Mouse (Mus musculus) intestine, postnatal 0 days (tissue): ENCODE measurements at regions not wholly inside any gene's neighbourhood (a gene's known extent, or its start where the extent isn't known, plus 50 kb on each side); places are given as distances from the start of the nearest gene placed in this dataset.

Experiments used
- ATAC-seq: fragments of 200-750 bp; cut with Nextera tagmentation; 2 replicates; pipeline ENCODE4 v1.8.0; 2017; ENCODE audit warnings: mild to moderate bottlenecking, moderate TSS enrichment, moderate library complexity
- H3K27ac ChIP-seq: fragments of 300-500 bp; sonication (generic); 2 replicates; pipeline ENCODE4 v1.5.1; 2014; ENCODE audit warnings: mild to moderate bottlenecking, low read depth, low read length, moderate library complexity
- H3K27me3 ChIP-seq: fragments of 300-500 bp; sonication (generic); replicated peaks from 2 replicates; pipeline ENCODE4 v1.6.1; 2014; ENCODE audit warnings: low read length, mixed read lengths; ENCODE audit not compliant: control insufficient read depth, insufficient read depth
- H3K36me3 ChIP-seq: fragments of 300-500 bp; sonication (generic); 2 replicates; pipeline ENCODE4 v1.6.1; 2014; ENCODE audit warnings: mild to moderate bottlenecking, moderate library complexity; ENCODE audit not compliant: control insufficient read depth, insufficient read depth
- H3K4me1 ChIP-seq: fragments of 300-500 bp; sonication (generic); replicated peaks from 2 replicates; pipeline ENCODE4 v1.6.1; 2014; ENCODE audit warnings: antibody characterized with exemption, low read length, mixed read lengths; ENCODE audit not compliant: control insufficient read depth, insufficient read depth
- H3K4me2 ChIP-seq: fragments of 300-500 bp; sonication (generic); replicated peaks from 2 replicates; pipeline ENCODE4 v1.6.1; 2014; ENCODE audit warnings: low read depth, mild to moderate bottlenecking, moderate library complexity
- H3K4me3 ChIP-seq: fragments of 300-500 bp; sonication (generic); 2 replicates; pipeline ENCODE4 v1.5.1; 2014; ENCODE audit warnings: low read depth, low read length
- H3K9ac ChIP-seq: fragments of 300-500 bp; sonication (generic); 2 replicates; pipeline ENCODE4 v1.6.1; 2014; ENCODE audit warnings: mild to moderate bottlenecking, low read depth, low read length
- H3K9me3 ChIP-seq: fragments of 300-500 bp; sonication (generic); 2 replicates; pipeline ENCODE4 v1.6.1; 2016; ENCODE audit warnings: mixed run types; ENCODE audit not compliant: control insufficient read depth
- CTCF ChIP-seq: sonication (generic); IDR thresholded peaks from 2 replicates; pipeline ENCODE4 v1.5.1; 2016; ENCODE audit warnings: low read depth, mild to moderate bottlenecking, control low read depth, antibody characterized with exemption, moderate library complexity
- WGBS: fragments of 180-500 bp; shearing (Covaris S2); extraction: QIAGEN DNeasy Blood & Tissue Kit; methylation state at CpG from one replicate; pipeline ENCODE4 v1.1.7; 2014; 5-methylcytosine and 5-hydroxymethylcytosine counted together

DNA sequence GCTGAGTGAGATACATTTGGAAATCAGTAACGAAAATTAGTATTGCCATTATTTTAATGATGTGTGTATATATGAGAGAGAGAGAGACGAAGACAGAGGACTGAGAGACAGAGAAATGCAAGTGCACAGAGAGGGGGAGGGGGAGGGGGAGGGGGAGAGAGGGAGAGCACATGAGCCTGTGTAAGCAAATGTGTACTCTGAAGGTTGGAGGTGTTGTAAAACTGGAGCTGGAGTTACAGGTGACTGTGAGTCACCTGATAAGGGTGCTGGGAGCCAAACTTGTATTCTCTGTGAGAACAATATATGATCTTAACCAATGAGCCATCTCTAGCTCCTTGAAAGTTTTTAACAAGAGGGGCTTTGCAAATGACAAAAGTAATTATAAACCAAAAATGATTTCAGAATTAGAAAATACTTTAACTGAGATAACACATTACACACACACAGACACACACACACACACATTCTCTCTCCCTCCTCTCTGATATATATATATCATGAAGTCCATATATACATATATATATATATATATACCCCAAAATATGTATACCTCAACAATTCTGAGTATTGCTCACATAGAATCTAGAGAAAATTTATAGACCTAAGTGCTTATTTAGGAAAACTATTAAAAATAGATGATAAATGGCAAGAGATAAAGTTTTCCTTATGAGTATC lies 100.5 kb upstream of the Rgs17 start:
- ATAC-seq: peak; percentile 95
- H3K36me3 ChIP-seq: no peaks in the 10 kb centered on the region
- WGBS: 24% methylated on average over 2 of the region's 2 CpGs
- H3K9me3 ChIP-seq: no peaks in the 10 kb centered on the region
- no peaks in the 10 kb centered on the region for H3K4me1 ChIP-seq
- no peak for TF ChIP-seq CTCF
- H3K27ac ChIP-seq: no peak overlapping the region
- no peak overlapping the region for H3K4me2 ChIP-seq
- no peaks in the 10 kb centered on the region for H3K27me3 ChIP-seq
- no peak overlapping the region for H3K9ac ChIP-seq
- H3K4me3 ChIP-seq: no peak overlapping the region

DNA sequence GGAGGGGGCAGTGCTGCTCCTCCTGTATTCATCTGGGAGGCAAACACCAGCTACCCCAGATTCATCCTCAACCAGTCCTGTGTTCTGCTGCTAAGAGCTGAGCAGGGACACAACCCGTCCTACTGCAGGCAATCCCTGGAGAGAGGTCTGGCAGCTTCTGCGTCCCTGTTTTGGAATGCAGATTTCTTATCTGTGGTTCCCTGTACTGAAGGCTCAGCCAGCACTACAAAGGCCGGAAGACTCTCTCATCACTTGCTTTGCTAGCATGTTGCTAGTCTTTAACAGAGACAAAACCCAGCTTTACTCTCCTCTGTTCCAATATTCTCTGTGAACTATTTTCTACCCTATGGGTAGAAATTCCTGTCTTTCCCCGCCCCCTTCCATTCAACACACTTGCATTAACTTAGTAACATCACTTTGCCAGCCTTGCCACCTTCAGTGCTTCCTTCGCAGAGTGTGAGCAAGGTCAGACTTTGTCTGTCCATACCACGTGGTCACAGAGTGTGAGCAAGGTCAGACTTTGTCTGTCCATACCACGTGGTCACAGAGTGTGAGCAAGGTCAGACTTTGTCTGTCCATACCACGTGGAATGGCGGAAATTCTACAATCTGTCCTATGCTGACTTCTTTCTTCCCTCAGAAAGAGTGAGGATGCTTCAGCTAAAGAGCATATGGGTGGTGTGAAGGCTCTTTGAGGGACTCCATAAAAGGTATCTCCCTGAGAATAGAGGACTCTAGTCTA lies 98.9 kb upstream of the Rgs17 start:
- Histone ChIP-seq H3K36me3 (no peaks in the 10 kb centered on the region), H3K9me3 (no peaks in the 10 kb centered on the region), H3K4me3 (no peak overlapping the region), H3K27me3 (no peaks in the 10 kb centered on the region), H3K4me1 (no peaks in the 10 kb centered on the region), H3K27ac (no peak overlapping the region), H3K4me2 (no peak overlapping the region), H3K9ac (no peak overlapping the region)
- 48% methylated on average over 9 of the region's 9 CpGs for WGBS
- TF ChIP-seq CTCF: no peak
- peak; percentile 63; the same call in 1 of the 2 replicates for ATAC-seq

DNA sequence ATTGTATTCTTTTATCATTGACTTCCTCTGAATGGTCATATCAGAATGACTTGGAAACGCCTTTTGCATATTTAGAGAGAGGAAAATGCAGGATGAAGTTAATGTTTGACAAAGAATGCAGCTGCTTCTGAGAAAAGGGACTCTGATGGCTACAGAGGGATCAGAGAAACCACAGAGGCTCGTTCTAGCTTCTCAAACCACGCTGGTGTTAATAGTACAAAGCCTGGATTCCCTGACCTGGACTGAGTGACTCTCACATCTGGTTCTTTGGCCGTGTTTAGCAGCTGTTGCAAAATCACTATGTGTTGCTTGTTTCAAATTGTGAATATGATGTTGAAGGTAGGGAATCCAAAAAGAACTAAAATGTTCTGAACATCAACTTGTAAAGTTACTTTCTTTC lies 91.5 kb upstream of the Rgs17 start:
- H3K36me3 ChIP-seq: no peaks in the 10 kb centered on the region
- no peaks in the 10 kb centered on the region for H3K27me3 ChIP-seq
- WGBS: 34% methylated on average over 4 of the region's 4 CpGs
- no peaks in the 10 kb centered on the region for H3K9me3 ChIP-seq
- ATAC-seq: no peak
- no peak for TF ChIP-seq CTCF
- H3K4me2 ChIP-seq: no peak overlapping the region
- H3K4me1 ChIP-seq: no peaks in the 10 kb centered on the region
- no peak overlapping the region for H3K27ac ChIP-seq
- no peak overlapping the region for H3K4me3 ChIP-seq
- H3K9ac ChIP-seq: no peak overlapping the region

DNA sequence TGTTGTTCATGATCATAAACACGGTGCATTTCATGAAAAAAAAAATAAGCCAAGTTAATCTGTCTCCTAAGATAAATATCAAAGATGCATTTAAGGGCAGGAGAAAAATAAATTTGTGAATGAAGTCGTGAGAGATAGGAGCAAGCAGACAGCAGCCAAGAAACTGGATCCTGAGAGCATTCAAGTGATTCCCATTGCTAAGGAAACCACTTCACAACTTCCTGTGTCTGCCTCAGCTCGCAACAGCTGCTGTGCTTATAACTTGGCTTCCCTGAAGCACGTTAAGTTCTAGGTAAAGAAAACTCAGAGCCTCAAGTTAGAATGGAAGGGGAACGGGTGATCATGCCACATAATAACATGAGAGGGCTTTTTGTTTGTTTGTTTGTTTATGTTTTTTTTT lies 89.3 kb upstream of the Rgs17 start:
- Histone ChIP-seq H3K9ac (no peak overlapping the region), H3K27me3 (no peaks in the 10 kb centered on the region), H3K4me3 (no peak overlapping the region), H3K27ac (no peak overlapping the region), H3K4me2 (no peak overlapping the region), H3K9me3 (no peaks in the 10 kb centered on the region), H3K36me3 (no peaks in the 10 kb centered on the region), H3K4me1 (no peaks in the 10 kb centered on the region)
- whole genome bisulfite sequencing: 51% methylated on average over 5 of the region's 5 CpGs
- ATAC-seq: no peak
- TF ChIP-seq CTCF: no peak

DNA sequence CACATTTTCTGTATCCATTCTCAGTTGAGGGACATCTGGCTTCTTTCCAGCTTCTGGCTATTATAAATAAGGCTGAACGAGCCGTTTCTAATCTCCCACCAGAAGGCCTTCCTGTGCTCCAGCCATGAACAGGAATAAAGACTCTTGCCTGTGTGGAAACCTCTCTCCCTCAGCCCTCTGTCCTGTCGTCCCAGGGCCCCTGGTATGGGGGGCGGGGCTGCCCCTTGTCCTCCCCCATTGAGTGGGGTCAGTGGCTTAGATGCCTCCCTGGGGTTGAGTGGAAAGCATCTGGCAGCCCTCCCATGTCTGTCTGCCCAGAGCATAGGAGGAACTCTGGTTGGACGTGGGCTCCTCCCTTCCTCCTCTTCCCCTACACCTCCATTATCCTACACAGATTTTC lies 88.8 kb upstream of the Rgs17 start:
- no peak for TF ChIP-seq CTCF
- Histone ChIP-seq H3K36me3 (no peaks in the 10 kb centered on the region), H3K4me1 (no peaks in the 10 kb centered on the region), H3K27ac (no peak overlapping the region), H3K4me2 (no peak overlapping the region), H3K4me3 (no peak overlapping the region), H3K9ac (no peak overlapping the region), H3K27me3 (no peaks in the 10 kb centered on the region), H3K9me3 (no peaks in the 10 kb centered on the region)
- 44% methylated on average over 5 of the region's 5 CpGs for WGBS
- no peak for ATAC-seq

DNA sequence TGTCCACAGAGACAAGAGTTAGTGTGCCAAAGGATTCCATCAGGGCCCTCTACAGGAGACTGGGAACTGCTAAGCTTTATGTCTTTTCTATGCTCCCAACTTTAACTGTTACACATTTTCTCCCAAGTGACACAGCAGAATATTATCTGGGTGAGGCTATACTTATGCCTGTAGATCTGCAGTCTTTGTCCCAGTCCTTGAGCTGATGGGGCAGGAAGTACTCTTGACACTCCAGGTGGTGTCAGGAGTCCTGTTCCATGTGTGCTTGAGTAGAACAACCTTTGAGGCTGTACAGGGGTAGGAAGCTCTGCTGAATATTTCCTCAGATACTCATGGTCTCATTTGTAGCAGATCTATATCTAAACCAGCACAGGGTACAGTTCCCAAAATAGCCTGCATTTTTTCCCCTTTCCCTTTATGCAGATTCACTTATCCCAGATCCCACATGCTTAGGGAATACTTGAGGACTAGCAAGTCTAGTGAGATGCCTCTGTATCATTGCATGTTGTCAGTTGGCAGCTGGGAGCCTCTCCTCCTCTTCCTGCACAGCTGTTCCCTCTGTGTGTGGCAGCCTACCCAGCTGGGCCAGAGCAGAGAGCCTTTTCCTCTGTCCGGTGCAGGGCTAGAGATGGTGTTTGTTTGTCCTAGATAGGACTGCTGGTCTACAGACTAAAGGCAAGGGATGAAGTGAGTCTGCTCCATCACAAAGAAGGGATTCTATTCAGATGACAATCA lies 85.2 kb upstream of the Rgs17 start:
- no peak for ATAC-seq
- 57% methylated on average over 1 of the region's 1 CpGs for WGBS
- no peaks in the 10 kb centered on the region for H3K27me3 ChIP-seq

More for the DNA sequence above, 85.2 kb upstream of the Rgs17 start:
- H3K27ac ChIP-seq: no peak overlapping the region
- no peak overlapping the region for H3K9ac ChIP-seq
- H3K4me3 ChIP-seq: no peak overlapping the region
- H3K4me2 ChIP-seq: no peak overlapping the region
- H3K36me3 ChIP-seq: no peaks in the 10 kb centered on the region
- TF ChIP-seq CTCF: no peak
- no peaks in the 10 kb centered on the region for H3K9me3 ChIP-seq
- no peaks in the 10 kb centered on the region for H3K4me1 ChIP-seq
